Mouse (Mus musculus) hematopoietic stem cell, adult 5-6 weeks (primary cell): ENCODE results near the gene Pik3r5. TPM values are rescaled to one million over a fixed set of nuclear protein-coding genes. Genes with fewer than 3 reads are reported as not detected.

Experiments used
- ATAC-seq, 2 experiments: fragments of 125-278 bp in 1 of 2; replicated peaks in 1 of 2; 2 replicates each; pipeline ENCODE4 v1.8.0; 2016 to 2017; ENCODE audit warnings: inconsistent platforms in 2 of 2, mild to moderate bottlenecking in 2 of 2, moderate number of reproducible peaks in 2 of 2, low read depth in 1 of 2, moderate TSS enrichment in 1 of 2; ENCODE audit not compliant: low FRiP score in 2 of 2, poor library complexity in 2 of 2, severe bottlenecking in 2 of 2, insufficient read depth in 1 of 2, low TSS enrichment in 1 of 2
- total RNA-seq: library from RNA; stranded (forward); fragments of 172-1452, 232-1000 nt; gene quantifications from 2 replicates; pipeline ENCODE4 v1.2.3, GENCODE M21; 2017

Pik3r5 gene
- total RNA-seq, 1 experiment from 2014 or later, result 3.6 TPM

DNA sequence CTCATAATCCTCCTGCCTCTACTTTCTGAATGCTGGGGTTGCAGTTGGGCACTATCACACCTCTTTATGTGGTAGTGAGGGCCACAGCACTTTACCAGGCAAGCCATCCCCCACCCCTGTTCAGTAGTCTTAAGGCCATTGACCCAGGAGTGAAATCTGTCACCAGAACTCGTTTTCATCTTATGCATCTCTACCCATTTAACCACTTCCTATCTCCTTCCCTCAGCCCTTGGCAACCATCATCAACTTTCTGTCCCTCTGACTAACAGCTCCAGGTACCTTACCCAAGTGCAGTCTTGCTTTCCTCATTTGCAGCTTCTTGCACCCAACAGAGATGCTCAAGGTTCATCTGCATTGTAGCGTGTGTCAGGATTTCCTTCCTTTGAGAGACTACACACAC is 33.2 kb downstream of the Pik3r5 start:
- ATAC-seq, result no peak

DNA sequence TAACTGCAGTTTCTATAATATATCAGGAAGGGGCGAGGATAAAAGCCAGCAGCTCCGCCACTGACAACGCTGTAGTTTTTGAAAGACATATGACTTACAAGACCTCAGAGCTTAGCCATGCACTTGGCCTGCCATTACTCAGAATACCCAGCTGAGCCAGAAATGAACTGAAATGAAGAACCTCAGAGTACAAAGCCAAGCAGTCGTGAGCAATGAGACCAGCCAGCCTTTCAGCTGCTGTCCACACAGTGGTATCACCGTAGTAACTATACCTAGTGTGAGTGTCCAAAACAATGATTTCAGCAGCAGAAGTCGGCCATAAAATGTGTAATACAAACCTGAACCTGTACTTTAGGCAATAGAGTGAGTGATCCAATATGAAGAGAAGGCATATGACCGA is 35.5 kb downstream of the Pik3r5 start:
- no peak for ATAC-seq

DNA sequence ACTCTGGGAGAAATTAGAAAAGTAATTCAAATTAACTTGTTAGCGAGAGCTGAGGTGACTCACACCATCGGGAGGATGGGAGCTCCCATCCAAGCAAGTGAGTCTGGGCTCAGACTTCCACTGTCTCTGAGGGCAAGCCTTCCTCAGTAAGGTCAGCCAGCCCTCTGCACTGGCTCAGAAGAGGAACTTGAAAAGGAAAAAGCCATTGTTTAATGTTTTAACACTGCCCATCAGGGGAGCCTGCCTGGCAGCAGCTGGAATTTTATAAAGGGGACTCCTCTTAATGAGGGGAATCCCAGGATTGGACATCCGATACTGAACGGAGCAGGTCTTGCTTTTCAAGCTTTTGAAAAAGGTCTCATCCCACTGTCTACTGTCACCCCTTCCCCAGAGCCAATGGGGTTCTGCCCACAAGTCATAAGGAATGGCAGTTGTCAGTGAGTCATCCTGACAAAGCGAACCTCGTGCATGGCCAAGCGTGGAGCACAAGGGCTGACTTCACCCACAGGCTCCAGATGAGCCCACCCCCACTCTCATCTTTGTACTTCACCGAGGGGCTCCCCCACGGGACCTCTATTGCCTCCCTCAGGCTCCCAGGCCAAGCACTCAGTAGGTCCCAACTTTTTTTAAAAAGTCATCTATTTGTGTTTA is 36.2 kb downstream of the Pik3r5 start:
- ATAC-seq, result no peak

DNA sequence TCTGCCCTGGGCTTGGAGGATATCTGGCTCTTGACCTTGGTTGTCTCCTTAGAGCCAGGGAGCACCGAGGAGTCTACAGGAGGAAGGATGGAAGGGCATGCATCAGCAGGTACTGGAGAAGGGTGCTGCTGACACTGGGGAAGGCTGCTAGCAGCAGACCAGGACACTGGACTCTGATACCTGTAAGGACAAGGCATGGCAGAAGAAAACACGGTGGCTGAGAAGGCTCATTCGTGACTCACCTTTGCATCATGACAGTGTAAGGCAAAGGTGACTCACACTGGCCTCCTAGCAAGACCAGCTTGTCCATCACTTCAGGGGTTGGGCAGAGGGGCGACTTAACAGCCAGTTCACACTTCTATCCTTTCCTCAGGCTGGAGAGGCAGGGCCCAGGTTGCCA is 37.0 kb downstream of the Pik3r5 start:
- ATAC-seq, result no peak

DNA sequence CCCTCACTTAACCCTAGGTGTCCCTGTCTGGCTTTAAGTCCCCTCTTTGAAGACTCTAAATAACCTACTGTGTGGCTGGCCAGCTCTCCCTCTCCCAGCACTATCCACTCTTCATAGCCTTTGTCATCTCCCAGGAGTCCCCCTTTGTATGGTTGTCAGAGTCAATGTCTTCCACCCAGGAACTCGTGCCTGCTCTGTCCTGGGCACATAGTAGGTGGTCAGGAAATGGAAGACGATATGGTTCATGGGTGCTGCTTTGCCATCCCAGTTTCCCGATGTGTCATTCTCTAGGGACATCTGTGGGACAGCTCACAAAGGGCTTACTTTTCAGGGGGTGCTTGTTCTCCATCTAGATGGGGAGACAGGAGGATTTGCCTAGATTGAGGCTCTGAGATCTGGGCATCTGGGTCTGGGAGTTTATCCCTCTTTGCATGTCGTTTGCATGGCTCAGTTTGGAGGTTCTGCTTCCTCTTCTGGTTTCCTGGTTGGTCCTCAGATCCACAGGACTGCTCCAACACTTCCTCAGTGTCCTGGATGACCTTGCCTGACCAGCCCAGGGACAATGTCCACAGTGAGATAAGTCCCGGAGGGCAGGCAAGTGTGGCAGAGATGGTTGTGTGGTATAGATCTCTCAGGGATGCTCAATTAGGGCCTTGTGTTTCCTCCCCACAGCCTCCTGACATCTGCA is 40.4 kb downstream of the Pik3r5 start:
- ATAC-seq, result no peak

DNA sequence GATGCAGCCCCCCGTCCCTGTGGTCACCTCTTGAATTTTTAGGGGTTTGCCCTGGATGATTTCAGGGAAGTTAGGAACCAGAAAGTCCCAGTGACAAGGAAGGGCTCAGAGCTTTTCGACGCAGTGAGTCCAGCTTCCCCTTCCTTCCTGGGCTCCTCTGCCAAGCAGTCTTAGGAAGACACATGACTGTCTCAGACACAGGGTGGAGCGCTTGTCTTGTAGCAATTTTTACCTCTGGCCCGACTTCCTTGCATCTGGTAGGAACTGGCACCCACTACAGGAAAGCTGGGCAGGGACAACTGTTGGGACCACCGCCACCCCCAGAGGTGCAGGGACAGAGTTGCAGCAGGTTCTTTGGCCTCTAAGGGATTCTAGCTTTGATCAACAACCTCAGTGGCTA is 42.7 kb downstream of the Pik3r5 start:
- ATAC-seq, result no peak

DNA sequence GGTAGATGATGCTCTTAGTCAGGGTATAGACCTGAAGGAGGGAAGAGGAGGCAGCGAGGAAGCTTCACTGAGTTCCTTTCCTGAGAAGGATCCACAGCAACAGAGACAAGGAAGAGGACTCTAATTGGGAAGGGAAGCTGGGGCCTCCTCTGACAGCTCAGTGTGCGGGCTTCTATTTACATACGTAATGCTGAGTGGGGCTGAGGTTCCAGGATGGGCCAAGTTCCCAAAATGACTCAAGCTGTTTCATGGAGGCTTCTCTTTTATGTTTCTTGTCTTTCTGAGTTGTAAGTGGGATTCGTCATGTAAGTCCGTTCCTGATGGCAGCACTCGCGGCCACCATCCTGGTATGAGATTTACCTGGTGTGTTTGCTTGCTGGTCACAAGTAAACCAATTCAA is 43.8 kb downstream of the Pik3r5 start:
- no peak for ATAC-seq

DNA sequence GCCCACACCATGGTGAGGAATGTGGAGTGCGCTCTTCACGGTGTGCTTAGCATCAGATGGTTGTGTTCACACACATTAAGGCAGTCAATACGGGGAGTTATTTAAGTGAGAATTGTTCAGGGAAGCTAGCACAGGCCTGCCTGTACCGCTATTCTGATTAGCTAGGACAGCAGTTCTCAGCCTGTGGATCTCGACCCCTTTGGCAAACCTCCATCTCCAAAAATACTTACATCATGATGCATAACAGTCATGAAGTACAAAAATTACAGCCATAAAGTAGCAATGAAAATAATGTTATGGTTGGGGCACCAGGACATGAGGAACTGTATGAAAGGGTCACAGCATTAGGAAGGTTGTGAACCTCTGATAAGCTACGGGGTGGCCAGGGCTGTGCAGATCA is 45.7 kb downstream of the Pik3r5 start:
- ATAC-seq, result no peak

DNA sequence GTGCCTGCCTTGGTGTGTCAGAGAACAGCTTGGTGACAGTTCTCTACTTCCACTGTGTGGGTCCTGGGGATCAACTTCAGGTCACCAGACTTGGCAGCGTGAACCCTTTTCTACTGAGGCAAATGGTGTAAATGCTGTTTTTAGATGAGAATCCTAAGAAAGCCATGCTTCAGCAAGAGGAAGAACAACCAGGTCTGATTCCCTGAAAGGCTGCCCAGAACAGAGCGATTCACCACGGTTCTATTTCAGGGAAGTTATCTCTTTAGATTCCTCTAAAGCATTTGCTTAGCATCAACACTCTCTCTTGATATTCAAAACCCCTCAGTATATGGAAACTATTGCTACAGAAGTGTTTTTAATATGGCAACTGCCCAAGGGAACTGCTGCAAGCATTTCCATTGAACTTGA is 46.7 kb downstream of the Pik3r5 start:
- ATAC-seq, result no peak

DNA sequence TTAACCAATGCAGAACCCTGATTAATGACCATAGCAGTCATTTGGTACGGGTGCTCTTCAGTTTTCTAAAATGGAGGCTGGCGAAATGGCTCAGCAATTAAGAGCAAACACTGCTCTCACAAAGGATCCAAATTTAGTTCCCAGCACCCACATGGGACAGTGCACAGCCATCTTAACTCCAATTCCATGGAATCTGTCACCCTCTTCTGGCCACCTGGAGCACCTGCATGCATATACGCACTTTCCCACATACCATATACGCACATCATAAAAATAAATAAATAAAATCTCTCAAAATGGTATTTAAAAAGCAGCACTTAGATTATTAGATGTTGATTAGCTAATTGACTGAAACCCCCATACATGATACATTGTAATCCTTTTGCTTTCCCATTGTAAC is 48.7 kb downstream of the Pik3r5 start:
- ATAC-seq, result no peak

DNA sequence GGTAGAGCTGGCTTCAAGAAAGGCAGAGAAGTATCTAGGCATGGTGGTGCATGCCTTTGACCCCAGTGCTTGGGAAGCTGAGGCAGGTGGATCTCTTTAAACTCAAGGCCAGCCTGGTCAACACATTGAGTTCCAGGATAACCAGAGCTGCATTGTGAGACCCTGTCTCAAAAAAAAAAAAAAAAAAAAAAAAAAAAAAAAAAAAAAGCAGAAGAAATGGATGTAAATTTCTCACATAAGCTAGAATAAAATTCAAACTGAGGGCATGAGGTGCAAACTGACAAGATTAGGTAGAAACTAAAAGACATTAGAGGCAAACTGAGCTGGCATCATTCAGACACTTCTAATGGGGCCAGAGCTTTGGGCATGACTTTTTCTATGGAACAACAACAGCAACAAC is 50.1 kb downstream of the Pik3r5 start:
- ATAC-seq, result no peak

DNA sequence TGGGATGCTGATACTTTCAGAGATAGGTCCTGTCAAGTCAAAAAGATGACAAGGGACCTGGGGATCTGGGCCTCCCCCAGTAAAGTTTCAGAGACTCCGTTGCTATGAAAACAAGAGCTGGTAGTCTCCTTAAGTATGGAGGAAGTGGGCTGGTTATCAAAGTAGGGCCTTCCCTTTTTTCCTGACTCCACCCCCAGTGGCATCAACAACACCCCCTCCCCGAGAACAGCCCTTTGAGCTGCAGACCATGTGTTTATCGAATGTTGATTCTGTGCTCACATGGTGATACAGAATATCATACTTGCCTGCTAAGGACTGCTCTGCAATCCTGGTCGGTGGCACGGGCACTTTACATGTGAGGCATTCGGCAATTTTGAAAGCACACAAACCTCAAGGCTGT is 51.3 kb downstream of the Pik3r5 start:
- ATAC-seq, result peak; percentile 55 to 56

DNA sequence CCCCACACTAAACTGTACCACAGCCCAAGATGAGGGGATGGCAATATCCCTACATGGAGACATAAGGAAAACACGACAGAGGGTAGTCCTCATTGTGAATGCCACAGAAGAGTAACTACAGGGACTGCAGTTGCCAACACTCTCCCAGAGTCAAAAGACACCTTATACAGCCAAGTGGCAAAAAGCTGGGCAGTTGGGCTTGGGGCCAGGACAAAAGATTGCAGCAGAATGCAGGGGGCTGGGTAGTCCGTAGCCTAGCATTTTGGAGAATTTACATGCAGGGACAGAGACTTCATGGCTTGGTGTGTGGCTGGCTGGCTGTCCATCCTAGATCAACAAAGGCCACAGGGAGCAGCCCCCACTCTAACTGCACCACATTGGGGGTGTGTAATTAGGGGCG is 52.5 kb downstream of the Pik3r5 start:
- ATAC-seq, result no peak

DNA sequence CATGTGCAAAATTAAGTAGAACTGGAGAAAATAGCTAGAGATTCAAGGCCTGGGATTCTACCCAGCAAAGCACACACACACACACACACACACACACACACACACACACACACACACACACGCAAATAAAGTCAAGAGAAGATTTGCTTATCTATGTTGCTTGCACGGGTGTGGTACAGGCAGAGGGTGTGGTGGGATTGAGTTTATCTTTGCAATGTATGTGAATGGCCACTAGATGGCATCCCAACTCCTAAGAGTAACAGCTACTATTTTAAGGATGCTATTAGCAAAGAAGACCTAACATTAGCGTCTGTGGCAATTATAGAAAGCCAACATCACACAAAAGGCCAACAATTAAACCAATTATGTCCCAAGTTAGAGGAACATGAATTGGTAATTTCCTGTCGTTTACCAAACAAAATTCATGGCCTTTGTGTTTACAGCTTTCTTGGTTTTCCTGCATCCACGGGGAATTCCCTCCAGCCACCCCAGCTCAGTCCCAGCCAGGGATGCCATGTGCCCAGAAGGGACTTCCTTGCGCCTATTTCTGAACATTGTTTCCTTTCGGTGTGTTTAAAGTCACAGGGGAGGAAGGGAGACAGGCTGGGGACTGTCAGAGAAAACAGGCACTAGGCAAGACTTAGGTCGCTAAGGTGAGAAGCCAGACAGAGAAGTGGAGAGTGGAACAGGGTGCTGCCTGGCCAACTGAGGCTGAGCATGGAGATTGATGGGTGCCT is 53.5 kb downstream of the Pik3r5 start:
- peak; percentile 71 to 76; a peak in 3 of 4 replicates for ATAC-seq

DNA sequence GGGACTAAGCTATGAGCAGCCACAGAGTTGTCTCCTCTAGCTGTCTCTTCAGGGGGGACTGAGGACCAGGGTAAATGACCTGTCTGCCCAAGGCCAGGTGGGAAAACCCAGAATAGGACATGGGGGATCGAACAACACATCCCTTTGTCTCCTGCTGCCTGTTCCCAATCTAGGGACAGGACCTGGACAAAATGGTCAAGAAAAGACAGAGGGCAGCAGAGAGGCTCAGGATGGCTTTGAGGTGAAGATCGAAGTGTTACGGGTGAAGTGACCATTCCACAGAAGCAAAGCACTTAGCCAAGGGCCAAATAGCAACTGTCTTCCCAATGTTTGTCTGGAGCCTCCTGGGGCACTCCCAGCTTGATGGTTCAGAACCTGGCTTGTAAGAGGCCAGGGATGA is 54.2 kb downstream of the Pik3r5 start:
- ATAC-seq, result no peak

DNA sequence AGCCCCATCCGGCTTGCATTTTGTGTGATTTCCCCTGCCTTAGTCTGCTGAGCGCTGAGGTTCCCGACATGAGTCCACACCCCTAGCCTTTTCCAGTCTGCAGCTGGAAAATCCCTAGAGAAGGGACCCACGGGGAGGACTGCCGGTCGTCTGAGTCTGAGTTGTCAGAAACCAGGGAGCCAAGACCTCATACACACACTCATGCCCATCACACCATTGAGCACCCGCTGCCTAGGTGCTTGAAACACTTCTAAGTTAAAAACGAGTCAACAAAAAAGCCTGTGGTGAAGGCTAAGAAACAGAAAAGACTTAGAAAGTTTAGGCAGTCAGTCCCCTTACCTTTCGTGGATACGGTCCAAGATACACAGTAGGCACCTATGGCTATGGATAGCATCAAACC is 55.8 kb downstream of the Pik3r5 start:
- ATAC-seq, result no peak

DNA sequence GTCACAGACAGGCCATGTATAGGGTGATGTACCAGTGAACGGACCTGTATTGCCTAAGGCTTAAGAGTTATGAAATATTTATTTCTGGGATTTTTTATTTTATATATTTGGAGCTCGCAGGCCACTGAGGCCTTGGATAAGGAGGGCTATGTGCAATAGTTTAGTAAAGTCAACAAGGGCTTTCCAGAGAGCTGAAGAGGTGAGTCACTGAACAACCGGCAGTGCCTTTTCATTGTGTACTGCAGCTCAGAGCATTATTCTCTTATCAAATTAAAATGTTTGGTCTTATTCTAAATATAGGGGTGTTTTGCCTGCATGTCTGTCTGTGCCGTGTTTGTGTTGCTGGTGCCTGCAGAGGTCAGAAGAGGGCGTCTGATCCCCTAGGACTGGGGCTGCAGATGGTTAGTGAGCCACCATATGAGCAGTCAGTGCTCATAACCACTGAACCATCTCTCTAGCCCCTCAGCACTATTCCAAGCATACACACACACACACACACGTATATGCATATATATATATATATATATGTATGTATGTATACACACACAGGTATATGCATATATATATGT is 56.4 kb downstream of the Pik3r5 start:
- ATAC-seq, result no peak

DNA sequence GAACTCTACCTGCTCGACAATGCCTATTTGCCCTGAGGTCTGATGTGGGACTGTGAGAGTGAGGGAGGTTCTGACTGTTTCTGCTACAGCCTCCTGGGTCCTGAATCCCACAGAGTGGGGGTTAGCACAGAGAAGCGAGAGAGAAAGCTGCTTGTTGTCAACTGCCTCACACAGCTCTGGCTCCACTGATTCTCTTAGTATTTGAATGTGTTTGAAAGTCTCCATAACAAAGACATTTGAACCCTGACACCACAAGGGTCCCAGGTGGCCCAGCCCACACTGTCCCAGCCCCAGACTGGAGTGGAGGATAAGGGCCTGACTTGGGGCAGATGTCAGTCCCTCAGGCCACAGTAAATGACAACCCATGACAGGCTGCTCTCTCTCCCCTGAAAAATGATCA is 57.3 kb downstream of the Pik3r5 start:
- ATAC-seq, result no peak
